Mouse (Mus musculus) spleen, embryonic (tissue): ENCODE data around the gene Arl3.

Experiments used
- CTCF ChIA-PET: fragments of 350-600 bp; sonication (Branson Sonifier 250); formaldehyde crosslinking; loops from one replicate; lab custom pipeline; 2022; lab: Charles Lee

Arl3 gene

DNA sequence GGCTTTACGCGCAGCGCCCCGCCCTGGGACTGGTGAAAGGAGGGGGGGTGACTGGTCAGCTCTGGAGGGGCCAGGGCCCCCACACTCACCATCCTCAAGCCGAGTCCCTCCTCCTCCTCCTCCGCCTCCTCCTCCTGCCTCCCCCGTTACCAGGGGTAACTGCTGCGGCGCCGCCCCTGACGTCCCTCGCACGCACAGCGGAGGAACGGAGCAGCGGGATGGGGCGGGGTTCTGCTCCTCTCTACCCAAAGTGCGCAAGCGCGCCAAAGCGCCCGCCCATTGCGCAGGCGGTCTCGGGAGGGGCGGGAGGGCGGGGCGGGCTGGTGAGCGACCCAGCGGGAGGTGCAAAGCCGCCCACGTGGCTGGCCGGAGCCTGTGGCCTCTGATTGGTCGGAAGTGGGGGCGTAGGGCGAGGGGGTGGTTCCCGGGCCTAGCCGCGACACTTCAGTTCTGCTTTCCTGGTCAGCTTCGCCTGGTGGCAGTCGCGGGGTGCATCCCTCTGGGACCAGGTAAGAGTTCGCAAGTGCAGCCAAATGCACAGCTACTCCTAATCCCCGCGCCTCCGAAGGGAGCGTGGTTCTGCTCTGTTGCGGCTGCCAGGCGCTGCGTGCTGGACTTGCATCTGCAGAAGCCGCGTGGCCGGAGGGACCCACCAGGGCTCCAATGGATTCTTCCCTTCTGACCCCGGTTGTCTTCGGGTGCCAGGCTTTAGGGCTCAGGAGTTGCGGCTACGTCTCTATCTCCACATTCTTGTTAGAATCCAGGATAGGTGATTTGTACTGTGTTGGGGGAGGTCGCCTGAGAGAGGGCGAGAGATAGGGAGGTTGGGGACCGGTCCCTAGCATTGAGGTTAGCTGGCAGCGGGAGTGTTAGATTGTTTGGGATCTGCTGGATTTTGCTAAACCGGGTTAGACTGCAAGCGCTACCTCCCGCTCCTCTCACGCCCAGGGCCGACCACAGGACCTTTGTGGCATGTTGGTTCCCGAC is at the start of gene Arl3, which contains the start of gene Sfxn2:
TSS of gene Arl3 (minus strand) at position 248 of the 987 bp plus-strand sequence.
TSS of gene Sfxn2 (plus strand) at position 415 of the 987 bp plus-strand sequence.
- CTCF ChIA-PET: interaction anchor here (0.5 to 0.7 kb wide), 2 partner anchors 25 to 125 kb away, joined by 3 to 4 read pairs; no protein-coding TSS in a partner anchor

- CTCF ChIA-PET: no interaction called here
These were observed 49.7 kb upstream of the Arl3 start for GRCm38 (mm10) chr19:46622659-46623193.

DNA sequence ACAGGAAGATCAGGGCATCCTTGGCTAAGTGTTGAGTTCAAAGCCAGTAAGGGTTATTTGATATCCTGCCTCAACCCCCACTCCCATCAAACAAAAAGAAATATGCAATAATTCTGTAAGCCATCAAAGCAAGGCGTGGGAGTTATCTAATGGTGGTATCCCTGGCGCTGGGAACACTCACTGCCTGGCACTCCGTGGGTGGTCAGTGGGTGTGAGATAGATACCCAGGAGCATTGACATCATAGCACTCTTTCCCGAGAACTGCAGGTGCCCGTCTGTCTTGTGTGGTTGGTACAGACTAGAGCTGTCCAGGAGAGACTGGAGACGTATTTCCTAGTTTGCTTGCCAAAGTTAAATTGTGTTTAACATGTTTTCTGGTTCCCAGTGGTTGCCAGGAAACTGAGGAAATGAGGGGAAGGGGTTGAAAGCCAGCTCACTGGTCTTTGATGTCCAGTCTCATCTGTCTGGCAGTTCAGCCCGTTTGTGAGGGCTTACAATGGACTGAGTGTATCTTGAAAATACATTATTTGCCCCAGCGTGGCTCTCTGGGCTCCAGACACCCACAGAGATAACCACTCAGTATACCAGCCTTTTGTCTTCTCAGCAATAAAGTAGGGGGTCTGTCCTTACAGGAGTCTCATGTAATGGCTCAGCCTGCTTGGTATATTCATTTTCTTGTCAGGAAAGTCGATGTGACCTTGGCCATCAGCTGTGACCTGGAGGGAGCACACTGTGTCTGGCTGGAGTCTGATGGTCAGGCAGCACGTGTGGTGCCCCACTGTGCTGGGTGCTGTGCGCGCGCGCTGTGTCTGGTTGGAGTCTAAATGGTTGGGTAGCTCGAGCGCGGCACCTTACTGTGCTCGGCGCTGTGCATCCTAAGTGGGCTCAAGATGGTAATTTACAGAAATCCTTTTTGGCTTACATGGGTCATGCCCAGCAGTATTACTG is 48.5 kb upstream of the Arl3 start:
- CTCF ChIA-PET: no interaction called here

GRCm38 (mm10) chr19:46620016-46620808 is 47.2 kb upstream of the Arl3 start:
- CTCF ChIA-PET: no interaction called here

DNA sequence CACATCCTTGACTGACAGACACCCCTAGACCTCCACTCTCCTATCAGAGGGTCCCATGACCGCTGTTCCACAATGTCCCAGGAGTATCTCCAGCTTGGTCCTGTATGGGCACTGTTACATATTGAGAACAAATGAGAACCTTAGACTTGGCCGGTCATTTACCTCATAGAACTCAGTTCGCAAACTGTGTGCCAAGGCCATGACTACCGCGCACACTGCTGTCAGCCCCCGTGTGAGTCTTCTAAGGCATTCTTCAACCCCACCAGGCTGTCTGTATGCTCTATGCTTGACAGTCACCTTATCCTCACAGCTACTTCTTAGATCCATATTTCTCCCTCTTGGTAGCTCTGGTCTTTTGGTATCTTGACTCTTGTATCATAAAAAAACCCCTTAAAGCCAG is 46.5 kb upstream of the Arl3 start:
- CTCF ChIA-PET: no interaction called here

DNA sequence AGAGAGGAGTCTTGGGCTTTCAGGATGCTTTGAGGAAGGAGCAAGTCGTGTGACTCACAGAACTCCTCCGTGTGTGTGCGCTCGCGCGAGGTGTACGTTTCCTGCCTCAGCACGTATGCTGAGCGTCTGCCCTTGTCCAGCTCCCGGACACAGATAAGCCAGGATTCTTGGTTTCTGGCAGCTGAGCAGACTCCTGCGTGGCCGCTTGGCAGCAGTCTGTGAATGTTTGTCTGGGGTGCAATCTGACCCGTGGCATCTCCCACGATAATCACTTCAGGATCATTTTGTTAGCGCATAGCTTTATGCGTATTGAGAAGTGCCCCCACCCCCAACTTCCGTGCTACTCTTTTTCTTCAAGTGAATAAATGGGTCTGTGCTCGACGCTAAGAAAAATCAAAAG is 46.0 kb upstream of the Arl3 start:
- CTCF ChIA-PET: no interaction called here

DNA sequence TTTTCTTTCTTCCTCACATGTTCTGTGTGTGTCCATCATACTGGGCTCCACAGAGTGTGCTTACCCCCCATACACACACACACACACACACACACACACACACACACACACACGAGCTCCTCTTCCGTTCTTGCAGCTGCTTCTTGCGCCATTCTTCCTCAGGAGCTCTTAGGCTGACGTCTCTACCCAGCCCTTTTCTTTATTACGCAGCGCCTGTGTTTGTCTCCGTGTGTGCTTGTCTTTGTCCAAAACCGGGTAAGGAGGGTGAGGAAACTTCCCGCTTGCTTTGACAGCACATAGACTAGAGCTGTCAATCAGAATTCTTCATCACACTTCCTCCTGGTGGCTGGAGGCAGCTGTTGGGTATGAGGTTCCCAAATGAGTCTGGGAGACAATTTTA is 45.3 kb upstream of the Arl3 start:
- CTCF ChIA-PET: interaction anchor here (0.6 kb wide), 1 partner anchor 1605 kb away, joined by 3 read pairs; no protein-coding TSS in a partner anchor

- CTCF ChIA-PET: no interaction called here
These were observed 44.4 kb upstream of the Arl3 start for GRCm38 (mm10) chr19:46617361-46617760.

DNA sequence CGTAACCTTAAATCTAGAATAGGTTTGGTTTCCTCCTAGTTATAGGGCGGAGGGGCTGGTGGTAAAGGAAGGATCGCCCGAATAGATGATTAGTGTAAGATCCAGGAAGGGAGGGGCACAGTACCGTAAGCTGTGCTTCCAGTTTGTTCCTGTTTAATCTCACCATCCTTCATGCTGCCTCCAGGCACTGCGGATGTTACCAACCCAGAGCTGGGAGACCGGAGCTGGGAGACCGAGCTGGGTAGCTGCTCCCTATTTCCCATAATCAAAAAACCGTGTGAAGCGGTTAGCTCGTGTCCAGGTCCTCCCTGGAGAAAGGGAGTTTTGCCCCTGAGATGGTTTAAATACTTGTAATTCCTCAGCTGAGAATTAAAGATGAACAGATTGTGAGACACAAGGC is 43.4 kb upstream of the Arl3 start:
- CTCF ChIA-PET: interaction anchor here (0.5 kb wide), 1 partner anchor 23 kb away, joined by 3 read pairs; no protein-coding TSS in a partner anchor

GRCm38 (mm10) chr19:46608158-46608557 is 35.2 kb upstream of the Arl3 start:
- CTCF ChIA-PET: interaction anchor here (0.6 kb wide), 1 partner anchor 24 kb away, joined by 4 read pairs; no protein-coding TSS in a partner anchor

- CTCF ChIA-PET: interaction anchor here (0.6 to 0.7 kb wide), 2 partner anchors 24 to 547 kb away, joined by 3 to 4 read pairs; no protein-coding TSS in a partner anchor
These were observed 34.4 kb upstream of the Arl3 start for GRCm38 (mm10) chr19:46607424-46607823.

- CTCF ChIA-PET: no interaction called here
These were observed 33.7 kb upstream of the Arl3 start for GRCm38 (mm10) chr19:46606718-46607117.

- CTCF ChIA-PET: no interaction called here
These were observed 29.4 kb upstream of the Arl3 start for GRCm38 (mm10) chr19:46602406-46602805.

DNA sequence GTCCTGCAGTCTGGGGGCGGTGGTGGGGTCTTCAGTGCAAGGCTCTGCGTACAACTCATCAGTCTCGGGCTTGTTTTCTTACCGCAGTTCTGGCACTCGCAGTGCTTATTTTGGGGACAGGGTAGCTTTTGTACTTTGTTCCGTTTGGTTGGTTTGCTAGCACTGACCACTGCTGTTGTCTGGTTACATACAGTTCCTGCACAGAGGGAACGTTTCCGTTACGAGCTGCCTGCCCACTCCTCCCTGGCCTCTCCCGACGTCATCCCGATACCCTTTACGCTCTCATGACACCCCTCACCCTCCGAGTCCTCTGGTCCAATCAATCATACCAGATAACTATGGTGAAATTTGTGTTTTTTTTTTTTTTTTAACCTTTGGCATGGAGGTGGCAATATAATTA is 28.5 kb upstream of the Arl3 start:
- CTCF ChIA-PET: no interaction called here

GRCm38 (mm10) chr19:46600371-46600770 is 27.4 kb upstream of the Arl3 start:
- CTCF ChIA-PET: interaction anchor here (0.6 kb wide), 2 partner anchors 9 to 94 kb away, joined by 3 to 9 read pairs; no protein-coding TSS in a partner anchor

DNA sequence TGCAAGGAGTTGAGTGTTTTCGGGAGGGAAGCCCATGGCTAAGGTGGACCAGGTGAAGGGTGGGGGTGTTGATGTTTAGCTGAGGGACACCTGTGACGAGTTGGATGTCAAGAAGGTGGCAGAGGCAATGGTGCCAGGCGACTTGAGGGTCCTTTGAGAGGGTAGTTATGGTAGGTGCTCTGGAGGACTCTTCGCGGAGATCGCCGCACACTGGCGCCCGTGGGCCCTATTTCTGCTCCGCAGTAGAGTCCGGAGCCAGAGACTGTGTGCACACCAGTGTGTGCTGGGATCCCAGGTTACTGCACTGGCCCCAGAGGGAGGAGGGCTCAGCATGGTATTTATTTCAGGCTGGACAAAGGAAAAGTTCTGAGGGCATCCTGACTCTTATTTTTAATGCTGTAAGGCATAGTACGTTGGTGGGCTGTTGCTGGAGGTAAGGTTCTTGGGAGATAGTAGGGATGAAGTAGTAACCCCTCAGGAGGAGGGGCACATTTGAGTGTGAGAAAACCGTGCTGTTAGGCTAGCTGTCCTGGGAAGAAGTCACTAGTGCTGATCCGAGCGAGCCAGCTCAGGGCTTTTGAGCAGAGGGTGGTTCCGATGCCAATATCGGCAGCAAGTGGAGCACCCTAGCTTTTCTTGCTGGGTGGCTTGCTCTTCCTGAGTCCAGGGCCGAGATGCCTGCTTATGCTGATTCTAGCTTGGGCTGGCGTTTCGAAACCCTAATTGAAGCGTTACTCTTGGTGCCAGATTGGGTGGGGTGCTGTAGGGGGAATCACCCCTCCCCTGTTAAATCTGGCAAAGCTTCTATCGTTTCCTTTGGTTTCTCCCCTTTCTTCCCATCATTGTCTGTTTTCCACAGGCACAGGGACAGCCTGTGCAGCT is 26.6 kb upstream of the Arl3 start:
- CTCF ChIA-PET: interaction anchor here (0.9 kb wide), 1 partner anchor 12 kb away, joined by 4 read pairs; no protein-coding TSS in a partner anchor

GRCm38 (mm10) chr19:46598720-46599252 is 25.8 kb upstream of the Arl3 start, which contains the start of gene Wbp1l:
Gene Wbp1l (plus strand): TSS chr19:46599084.
- CTCF ChIA-PET: interaction anchor here (0.6 to 0.9 kb wide), 3 partner anchors 13 to 33 kb away, joined by 4 to 7 read pairs (median 4); no protein-coding TSS in a partner anchor

GRCm38 (mm10) chr19:46598187-46598586 is 25.2 kb upstream of the Arl3 start:
- CTCF ChIA-PET: interaction anchor here (0.6 to 0.9 kb wide), 3 partner anchors 14 to 32 kb away, joined by 4 to 7 read pairs (median 4); no protein-coding TSS in a partner anchor
